Mouse (Mus musculus) gastrocnemius, postnatal 14 days (tissue): ENCODE measurements around the gene Asxl1. TPM values are rescaled to one million over a fixed set of nuclear protein-coding genes. Genes with fewer than 3 reads are reported as not detected.

Experiments used
- DNase-seq: peaks from one replicate; pipeline ENCODE4 v3.0.0; 2021; ENCODE audit warnings: mixed read lengths
- intact Hi-C: fragments of 180-260 bp; cut with DNase I; formaldehyde crosslinking; loops from one replicate; pipeline ENCODE4 v1.15.1; 2025; ENCODE audit warnings: low total_unique reads
- total RNA-seq, 2 experiments: library from RNA; stranded (reverse); gene quantifications; 2 replicates each; pipeline ENCODE4 v1.2.3; 2021

Asxl1 gene
- total RNA-seq, 2 experiments from 2014 or later, result 9.5 TPM

GRCm38 (mm10) chr2:153404062-153404461, 58.4 kb downstream of the Asxl1 start:
- intact Hi-C loops, result no loop called here
- no peak for DNase-seq

GRCm38 (mm10) chr2:153404882-153405281, 59.3 kb downstream of the Asxl1 start:
- DNase-seq, result no peak
- intact Hi-C loops, result no loop called here

GRCm38 (mm10) chr2:153406882-153407281, 61.3 kb downstream of the Asxl1 start:
- no peak for DNase-seq
- intact Hi-C loops, result no loop called here

GRCm38 (mm10) chr2:153408971-153409370, 63.3 kb downstream of the Asxl1 start:
- DNase-seq, result no peak
- intact Hi-C loops, result no loop called here

- intact Hi-C loops, result no loop called here
- DNase-seq, result no peak
Observed at GRCm38 (mm10) chr2:153411557-153411956, 65.9 kb downstream of the Asxl1 start.

- intact Hi-C loops, result no loop called here
- no peak for DNase-seq
Observed at GRCm38 (mm10) chr2:153412563-153412962, 66.9 kb downstream of the Asxl1 start.

- peak; percentile 28 for DNase-seq
- intact Hi-C loops, result no loop called here
Observed at GRCm38 (mm10) chr2:153414607-153415006, 69.0 kb downstream of the Asxl1 start.

- no peak for DNase-seq
- intact Hi-C loops, result no loop called here
Observed at GRCm38 (mm10) chr2:153417841-153418240, 72.2 kb downstream of the Asxl1 start.

- intact Hi-C loops, result no loop called here
- no peak for DNase-seq
Observed at GRCm38 (mm10) chr2:153418381-153418780, 72.8 kb downstream of the Asxl1 start.

GRCm38 (mm10) chr2:153421233-153421632, 75.6 kb downstream of the Asxl1 start:
- no peak for DNase-seq
- intact Hi-C loops, result loop anchor here (10.0 kb wide), 1 partner anchor 266 kb away; no protein-coding TSS in a partner anchor

- intact Hi-C loops, result loop anchor here (10.0 kb wide), 1 partner anchor 267 kb away; no protein-coding TSS in a partner anchor
- DNase-seq, result no peak
Observed at GRCm38 (mm10) chr2:153422051-153422450, 76.4 kb downstream of the Asxl1 start.

- intact Hi-C loops, result loop anchor here (10.0 kb wide), 1 partner anchor 268 kb away; no protein-coding TSS in a partner anchor
- no peak for DNase-seq
Observed at GRCm38 (mm10) chr2:153423113-153423512, 77.5 kb downstream of the Asxl1 start.

- intact Hi-C loops, result loop anchor here (10.0 kb wide), 1 partner anchor 270 kb away; no protein-coding TSS in a partner anchor
- no peak for DNase-seq
Observed at GRCm38 (mm10) chr2:153424557-153424956, 78.9 kb downstream of the Asxl1 start.

- intact Hi-C loops, result loop anchor here (10.0 kb wide), 1 partner anchor 270 kb away; no protein-coding TSS in a partner anchor
- DNase-seq, result no peak
Observed at GRCm38 (mm10) chr2:153425124-153425844, 79.7 kb downstream of the Asxl1 start.

- intact Hi-C loops, result loop anchor here (10.0 kb wide), 1 partner anchor 271 kb away; no protein-coding TSS in a partner anchor
- no peak for DNase-seq
Observed at GRCm38 (mm10) chr2:153425998-153426670, 80.5 kb downstream of the Asxl1 start.

GRCm38 (mm10) chr2:153426931-153427330, 81.3 kb downstream of the Asxl1 start:
- intact Hi-C loops, result loop anchor here (10.0 kb wide), 1 partner anchor 272 kb away; no protein-coding TSS in a partner anchor

GRCm38 (mm10) chr2:153428485-153428884, 82.9 kb downstream of the Asxl1 start:
- no peak for DNase-seq
- intact Hi-C loops, result loop anchor here (10.0 kb wide), 1 partner anchor 274 kb away; no protein-coding TSS in a partner anchor

More at GRCm38 (mm10) chr2:153426931-153427330, 81.3 kb downstream of the Asxl1 start:
- no peak for DNase-seq

- intact Hi-C loops, result no loop called here
- DNase-seq, result no peak
Observed at GRCm38 (mm10) chr2:153430571-153430970, 84.9 kb downstream of the Asxl1 start.

- intact Hi-C loops, result no loop called here
- no peak for DNase-seq
Observed at GRCm38 (mm10) chr2:153432492-153432891, 86.9 kb downstream of the Asxl1 start.

- no peak for DNase-seq
- intact Hi-C loops, result no loop called here
Observed at GRCm38 (mm10) chr2:153433859-153434258, 88.2 kb downstream of the Asxl1 start.
